Mouse (Mus musculus) heart, adult 18-20 months (tissue): ENCODE results near the gene Ralgapa2. TPM values are rescaled to one million over a fixed set of nuclear protein-coding genes. Genes with fewer than 3 reads are reported as not detected.
A peak's percentile ranks its signal among the peaks of the same experiment; 100 is the strongest.

Experiments used
- DNase-seq, 2 experiments: peaks; one replicate each; pipeline ENCODE4 v3.0.0; 2021 to 2022; ENCODE audit warnings: mixed read lengths in 1 of 2
- long read RNA-seq, 2 experiments: library from polyadenylated mRNA; stranded (forward); transcript quantifications; one replicate each; pipeline ENCODE4 v2.0.0; 2021
- total RNA-seq, 2 experiments: library from RNA; stranded (reverse); gene quantifications; 2 replicates each; pipeline ENCODE4 v1.2.3; 2021

The Ralgapa2 gene
- 10 to 100 TPM; 38.7 to 41.1 TPM for total RNA-seq
- long read RNA-seq, experiment 1, partial matches to known transcripts, result 2 of 8 reads
- long read RNA-seq, experiment 1, other reads (novel, unspliced or antisense), result 6 of 8 reads
- long read RNA-seq, experiment 2, partial matches to known transcripts, result 0 of 1 reads
- long read RNA-seq, experiment 2, other reads (novel, unspliced or antisense), result 1 of 1 reads

DNA sequence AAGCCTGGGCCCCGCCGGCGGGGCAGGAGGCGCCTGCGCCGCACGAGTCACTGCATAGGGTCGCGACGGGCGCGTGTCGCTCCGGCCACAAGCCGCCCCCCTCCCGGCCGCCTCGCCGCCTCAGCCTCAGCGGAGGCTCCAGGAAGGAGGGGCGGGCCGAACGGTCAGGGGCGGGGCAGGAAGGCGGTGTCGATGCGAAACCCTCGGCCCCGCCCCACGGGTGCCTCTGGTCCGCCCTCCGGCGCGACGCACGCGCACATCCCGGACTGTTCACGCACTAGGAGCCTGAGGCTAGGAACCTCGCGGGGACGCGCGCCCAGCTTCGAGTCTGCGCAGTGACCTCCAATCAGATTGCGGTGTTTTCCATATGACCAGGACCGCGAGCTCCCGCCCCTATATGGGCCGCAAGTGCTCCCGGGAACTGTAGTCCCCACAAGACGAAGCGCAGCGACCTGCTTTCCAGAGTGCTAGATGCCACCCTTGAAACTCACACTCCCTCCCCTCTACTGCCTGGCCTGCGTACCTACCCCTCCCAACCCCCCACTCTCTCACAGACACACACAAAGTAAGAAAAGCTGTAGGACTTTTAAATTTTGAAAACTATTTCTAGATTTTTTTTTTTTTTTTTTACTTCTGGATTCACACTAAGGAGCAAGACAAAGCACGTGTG, at the start of gene Ralgapa2:
Ralgapa2 (minus strand) TSS at position 434 of the 670 bp plus-strand sequence.
- peak; percentile 99 to 100 for DNase-seq

GRCm38 (mm10) chr2:146561505-146561904, 49.4 kb upstream of the Ralgapa2 start:
- DNase-seq, result no peak

DNA sequence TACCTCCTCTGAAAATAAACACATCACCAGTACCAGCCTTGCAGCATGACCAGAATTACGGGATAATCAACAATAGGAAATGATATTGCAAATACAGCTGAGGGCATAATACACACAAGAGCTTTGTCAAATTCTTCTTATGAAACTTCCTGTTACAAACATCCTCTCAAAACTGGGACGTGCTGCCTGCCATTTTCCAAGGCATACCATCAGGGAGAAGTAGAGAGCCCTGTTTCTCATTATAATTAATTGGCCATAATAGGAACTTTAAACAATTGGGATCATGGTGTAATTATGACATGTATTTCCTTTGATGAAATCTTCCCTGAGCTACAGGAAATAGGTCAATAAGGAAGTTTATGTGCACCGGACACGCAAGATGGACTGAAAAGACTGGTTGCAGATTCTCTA, 48.5 kb upstream of the Ralgapa2 start:
- no peak for DNase-seq

DNA sequence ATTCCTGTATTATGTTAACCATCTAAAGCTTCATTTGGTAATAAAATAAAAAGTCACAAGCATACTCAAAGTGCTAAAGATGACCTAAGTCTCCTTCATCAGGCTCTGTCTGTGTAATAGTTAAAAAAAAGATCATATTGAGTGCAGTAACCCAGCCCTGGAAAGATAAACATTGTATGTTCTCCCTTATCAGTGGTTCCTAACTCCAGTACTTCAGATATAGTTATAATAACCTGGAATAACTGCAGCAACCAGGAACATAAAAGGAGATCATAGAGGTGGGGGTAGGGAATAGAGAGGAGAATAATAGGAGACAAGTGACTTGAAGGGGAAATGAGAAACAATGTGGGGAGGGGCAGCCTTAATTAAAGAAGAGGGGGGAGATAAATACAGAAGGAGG, 44.0 kb upstream of the Ralgapa2 start:
- no peak for DNase-seq

DNA sequence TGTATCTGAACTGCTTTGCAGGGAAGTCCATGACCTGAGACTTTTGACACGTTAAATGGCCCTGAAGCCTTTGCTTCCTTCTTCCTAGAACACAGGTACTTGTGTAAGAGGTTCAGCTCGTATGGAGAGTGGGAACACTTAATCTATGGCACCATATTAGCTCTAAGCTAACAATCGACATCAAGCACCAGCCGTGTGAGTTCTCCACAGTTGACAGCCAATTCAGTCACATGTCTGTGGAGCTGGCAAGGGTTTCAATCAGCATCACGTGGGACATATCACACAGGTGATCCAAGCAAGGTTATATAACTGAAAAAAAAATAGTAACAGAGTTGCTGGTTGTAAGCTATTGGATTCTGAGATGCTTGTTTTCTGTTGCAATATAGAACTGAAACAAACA, 43.2 kb upstream of the Ralgapa2 start:
- no peak for DNase-seq

DNA sequence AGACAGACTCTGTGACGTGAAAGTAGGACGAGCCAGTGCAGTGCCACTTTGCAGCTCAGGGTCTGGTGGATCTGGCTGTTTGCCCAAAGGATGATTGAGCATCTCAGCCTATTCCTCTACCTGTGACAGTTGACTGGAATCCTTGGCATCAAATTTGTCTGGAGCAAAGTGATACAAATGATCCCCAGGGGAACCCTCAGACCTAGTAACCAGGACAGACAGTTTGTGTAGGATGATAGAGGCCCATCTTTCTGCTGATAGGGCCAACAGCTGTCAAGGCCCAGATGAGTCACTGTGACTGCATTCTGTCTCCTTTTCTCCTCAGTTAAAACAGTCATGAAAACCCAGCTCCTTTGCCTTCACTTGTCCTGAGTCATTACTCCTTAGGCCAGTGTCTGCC, 41.6 kb upstream of the Ralgapa2 start:
- no peak for DNase-seq

DNA sequence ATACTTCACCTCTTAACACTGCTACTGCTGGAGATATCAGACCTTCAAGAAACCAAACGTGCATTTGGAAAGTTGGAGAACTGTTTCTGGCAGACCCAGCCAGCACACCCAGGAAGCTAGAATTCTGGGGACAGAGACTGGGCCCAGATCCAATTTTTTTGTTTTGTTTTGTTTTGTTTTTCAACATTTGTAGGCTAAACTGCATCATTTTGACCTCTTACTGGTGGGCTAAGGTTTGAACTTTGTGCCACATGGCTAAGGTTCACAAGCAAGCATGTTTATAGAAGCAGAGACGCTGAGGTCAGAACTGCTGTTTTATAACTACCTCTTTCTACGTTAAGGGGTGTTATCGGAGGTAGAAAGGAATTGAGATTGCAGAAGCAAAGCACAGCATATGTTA, 39.7 kb upstream of the Ralgapa2 start:
- no peak for DNase-seq

GRCm38 (mm10) chr2:146549111-146549776, 37.1 kb upstream of the Ralgapa2 start:
- peak; percentile 33 to 49 for DNase-seq

DNA sequence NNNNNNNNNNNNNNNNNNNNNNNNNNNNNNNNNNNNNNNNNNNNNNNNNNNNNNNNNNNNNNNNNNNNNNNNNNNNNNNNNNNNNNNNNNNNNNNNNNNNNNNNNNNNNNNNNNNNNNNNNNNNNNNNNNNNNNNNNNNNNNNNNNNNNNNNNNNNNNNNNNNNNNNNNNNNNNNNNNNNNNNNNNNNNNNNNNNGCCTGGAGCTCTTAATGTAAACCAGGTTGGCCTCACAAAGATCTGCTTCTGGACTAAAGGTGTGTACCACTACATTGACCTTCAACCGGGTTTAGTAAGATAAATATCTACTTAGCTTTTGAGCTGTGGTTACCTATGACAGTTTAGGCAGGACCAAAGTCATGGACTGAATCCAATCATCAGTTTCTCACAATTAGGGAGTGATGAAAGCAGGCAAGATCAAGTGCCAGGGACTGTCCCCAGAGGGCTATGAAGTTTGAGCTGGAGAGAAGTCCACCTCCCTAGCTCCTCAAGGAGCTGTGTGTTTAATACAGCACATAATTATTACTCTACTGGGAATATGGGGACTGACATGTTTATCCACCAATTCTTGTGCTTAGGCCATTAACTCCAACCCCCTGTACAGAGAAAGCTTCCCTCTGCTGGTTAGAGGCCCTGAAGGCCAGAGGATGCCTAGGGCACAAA, 32.1 kb upstream of the Ralgapa2 start:
- no peak for DNase-seq

- peak in 1 of 2 experiments; percentile 27 for DNase-seq
Measured at GRCm38 (mm10) chr2:146533118-146533949, 21.2 kb upstream of the Ralgapa2 start.

DNA sequence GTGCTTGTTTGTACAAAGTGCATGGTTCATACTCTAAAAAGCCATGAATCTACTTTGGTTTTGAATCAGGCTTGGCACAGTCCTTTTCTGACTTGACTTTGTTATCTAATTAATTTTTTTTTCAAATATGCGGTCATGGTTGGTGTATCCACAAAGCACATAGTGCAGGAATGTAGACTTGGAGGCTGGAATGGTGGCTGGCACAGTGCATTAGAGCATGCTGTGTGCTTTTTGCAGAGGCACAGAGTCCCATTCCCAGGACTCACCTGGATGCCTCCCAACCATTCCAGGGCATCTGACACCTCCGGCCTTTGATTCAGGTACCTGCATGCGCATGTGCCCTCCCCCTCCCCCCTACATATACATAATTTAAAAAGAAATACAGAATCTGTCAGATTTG, 20.3 kb upstream of the Ralgapa2 start:
- no peak for DNase-seq

GRCm38 (mm10) chr2:146525483-146525882, 13.3 kb upstream of the Ralgapa2 start:
- no peak for DNase-seq

DNA sequence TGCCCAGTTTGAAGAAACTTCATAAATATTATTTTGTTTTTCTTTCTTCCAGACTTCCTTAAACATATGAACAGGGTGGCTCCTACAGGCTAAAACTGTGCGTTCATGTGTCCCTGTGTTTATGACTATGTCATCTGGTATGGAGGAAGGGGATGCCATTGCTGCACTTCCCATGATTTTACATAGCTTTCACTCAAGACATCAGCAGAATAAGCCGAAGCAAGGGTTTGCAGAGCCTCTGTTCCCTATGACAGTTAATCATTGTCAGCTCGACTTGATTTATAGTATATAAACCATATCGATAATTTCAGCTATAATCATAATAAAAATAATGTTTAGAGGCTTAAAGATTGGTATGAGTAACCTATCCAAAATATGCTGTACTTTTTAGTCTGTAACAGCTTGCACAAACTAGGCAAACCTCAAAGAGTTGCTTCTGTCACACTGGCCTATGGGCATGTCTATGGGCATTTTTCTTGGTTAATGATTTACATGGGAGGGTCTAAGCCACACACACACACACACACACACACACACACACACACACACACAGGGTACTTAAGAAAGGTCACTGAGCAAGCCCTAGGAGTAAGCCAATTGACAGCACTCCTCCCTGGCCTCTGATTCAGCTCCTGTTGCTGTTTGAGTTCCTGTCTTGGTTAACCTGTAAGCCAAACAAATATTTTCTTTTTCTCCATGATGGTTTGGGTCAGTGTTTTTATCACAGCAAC, 12.7 kb upstream of the Ralgapa2 start:
- DNase-seq, result no peak

DNA sequence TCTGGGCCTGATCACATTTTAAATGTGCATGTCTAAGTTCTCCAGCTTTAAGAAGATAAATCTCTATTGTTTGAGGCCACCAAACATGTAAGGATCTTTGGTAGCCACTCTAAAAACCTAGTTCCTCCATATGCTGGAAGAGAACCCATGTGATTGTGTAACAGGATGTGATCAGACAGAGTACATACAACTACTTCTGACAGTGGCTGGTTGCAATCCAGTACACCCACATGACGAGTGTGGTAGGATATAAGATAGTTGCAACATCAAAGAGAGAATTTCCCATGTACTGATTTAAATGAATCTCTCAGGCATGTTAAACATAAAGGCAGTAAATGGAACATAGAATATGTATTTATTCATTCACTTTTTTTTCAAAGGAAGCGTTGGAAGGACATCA, 4.8 kb upstream of the Ralgapa2 start:
- no peak for DNase-seq

- peak in 1 of 2 experiments; percentile 49 for DNase-seq
Measured at GRCm38 (mm10) chr2:146515081-146515480, 2.9 kb upstream of the Ralgapa2 start.

DNA sequence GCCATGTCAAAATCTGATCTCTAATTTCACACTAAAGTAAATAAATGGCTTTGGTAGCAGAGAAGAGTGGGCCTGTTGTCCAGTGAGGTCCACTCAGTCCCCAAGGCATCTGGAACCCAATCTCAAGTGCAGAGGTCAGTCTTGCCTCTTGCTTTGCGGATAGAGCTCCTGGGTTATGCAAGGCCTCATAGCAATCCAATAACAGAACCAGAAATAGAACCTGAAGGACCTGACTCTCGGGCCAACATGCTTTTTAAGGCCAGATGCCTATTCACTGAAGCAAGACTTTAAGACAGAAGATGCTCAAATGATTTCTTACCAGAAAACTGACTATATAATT, 407 bp upstream of the Ralgapa2 start:
- peak; percentile 59 to 62 for DNase-seq

DNA sequence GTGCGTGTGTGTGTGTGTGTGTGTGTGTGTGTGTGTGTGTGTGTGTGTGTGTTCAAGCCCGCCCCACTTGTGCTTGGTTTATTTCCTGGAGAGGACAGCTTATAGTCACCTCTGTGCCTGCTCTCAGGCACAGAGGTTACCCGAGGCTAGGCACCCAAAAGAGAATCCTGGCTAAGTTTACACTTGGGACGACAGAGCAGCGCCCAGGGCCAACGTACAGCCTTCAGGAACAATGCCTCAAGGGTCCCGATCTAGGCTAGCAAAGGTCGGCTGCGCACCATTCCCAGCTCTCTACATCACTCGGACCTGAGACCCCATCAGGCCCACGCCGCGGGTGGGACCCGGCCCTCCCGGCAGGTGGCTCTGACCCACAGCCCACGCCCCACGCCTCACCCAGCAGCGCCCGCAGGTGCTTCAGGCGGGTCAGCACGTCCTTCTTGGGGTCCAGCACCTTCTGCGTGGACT, 711 bp downstream of the Ralgapa2 start:
- no peak for DNase-seq

DNA sequence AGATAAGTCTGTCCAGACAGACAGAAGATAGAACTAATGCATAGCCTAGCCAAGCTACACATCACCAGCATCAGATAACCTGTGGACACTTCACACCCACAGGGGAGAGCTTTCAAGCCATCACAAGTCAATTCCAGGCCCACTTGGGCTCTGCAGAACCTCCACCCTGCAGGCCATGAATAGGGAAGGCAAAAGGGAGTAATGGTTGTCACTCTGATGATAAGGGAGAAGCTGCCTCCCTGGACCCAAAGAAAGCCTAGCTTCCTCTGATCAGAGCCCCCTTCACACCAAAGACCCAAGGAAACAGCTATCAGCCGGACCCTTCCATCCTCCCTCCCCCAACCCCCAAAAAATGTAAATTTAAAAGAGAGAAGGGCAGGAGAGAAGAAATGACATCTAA, 1.4 kb downstream of the Ralgapa2 start:
- no peak for DNase-seq

DNA sequence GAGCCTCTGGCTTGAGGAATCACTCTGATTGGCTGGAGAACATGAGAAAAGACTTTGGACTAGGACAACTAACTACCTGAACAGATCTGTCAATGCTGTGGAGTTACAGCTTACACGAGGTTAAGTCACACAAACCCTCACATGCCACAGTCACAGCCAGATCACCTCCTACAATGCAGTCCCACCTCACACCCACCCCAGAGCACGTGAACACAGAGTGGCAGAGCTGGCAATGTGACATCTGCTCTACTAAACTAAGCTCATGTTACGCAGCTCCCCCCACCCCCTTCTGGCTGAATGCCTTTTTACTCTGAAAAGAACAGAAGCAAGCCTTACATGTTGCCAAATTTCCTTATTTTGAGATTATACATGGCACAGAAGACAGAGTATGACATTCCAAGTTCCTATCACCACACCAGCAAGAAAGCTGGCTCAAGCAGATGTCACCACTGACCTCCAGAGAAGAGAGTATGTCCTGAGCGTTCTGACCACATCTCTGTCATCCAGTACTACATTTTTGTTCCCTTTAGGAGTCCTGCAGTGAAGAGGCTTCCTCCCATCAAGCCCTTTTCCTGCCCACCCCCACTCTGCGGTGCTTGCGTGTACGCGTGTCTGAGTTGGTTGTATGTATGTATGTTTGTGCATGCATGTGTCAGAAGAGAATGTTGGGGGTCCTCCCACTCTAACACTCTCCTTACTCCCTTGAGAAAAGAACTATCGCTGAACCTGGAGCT, 9.4 kb downstream of the Ralgapa2 start:
- DNase-seq, result peak; percentile 81 to 85

DNA sequence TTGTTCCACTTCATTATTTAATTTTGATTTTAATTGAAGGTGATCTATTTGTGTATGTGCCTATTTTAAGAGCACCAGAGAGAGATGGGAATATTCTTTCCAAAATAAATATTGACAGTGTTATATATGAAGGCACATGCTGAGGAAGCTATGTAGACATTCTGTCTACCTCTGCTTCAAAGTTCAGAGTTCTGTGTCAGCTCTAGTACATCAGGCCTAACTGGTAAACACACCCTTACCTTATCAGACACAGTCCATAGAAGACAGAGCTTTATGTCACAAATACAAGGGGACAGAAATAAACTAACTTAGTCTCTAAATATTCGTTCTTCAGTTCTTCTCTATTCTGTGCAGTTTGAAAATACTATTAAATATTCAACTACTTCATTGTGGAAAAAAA, 12.1 kb downstream of the Ralgapa2 start:
- no peak for DNase-seq

- DNase-seq, result no peak
Measured at GRCm38 (mm10) chr2:146499111-146499510, 13.0 kb downstream of the Ralgapa2 start.
